Mouse (Mus musculus) thymus, adult 2 months (tissue): Measurements from ENCODE around the gene Atxn7. TPM values are rescaled to one million over a fixed set of nuclear protein-coding genes. Genes with fewer than 3 reads are reported as not detected.

Experiments
- DNase-seq: peaks from one replicate; pipeline ENCODE4 v3.0.0; 2021
- H3K27ac ChIP-seq: fragments of 200-500 bp; 2 replicates; pipeline ENCODE4 v1.5.1; 2012; ENCODE audit warnings: low read length, control low read depth; ENCODE audit not compliant: control insufficient read depth, insufficient read depth
- H3K27me3 ChIP-seq: fragments of 200-500 bp; 2 replicates; pipeline ENCODE4 v1.6.1; 2012; ENCODE audit warnings: mild to moderate bottlenecking, low read length, moderate library complexity, mixed read lengths; ENCODE audit not compliant: control insufficient read depth, insufficient read depth
- H3K36me3 ChIP-seq: fragments of 200-500 bp; 2 replicates; pipeline ENCODE4 v1.6.1; 2012; ENCODE audit warnings: mild to moderate bottlenecking, low read length, moderate library complexity; ENCODE audit not compliant: control insufficient read depth, insufficient read depth
- H3K4me1 ChIP-seq: fragments of 200-500 bp; replicated peaks from 2 replicates; pipeline ENCODE4 v1.6.1; 2012; ENCODE audit warnings: low read length; ENCODE audit not compliant: control insufficient read depth, insufficient read depth
- H3K4me3 ChIP-seq: fragments of 200-500 bp; 2 replicates; pipeline ENCODE4 v1.5.1; 2012; ENCODE audit warnings: mild to moderate bottlenecking, low read length, control low read depth, moderate library complexity; ENCODE audit not compliant: control insufficient read depth, insufficient read depth
- CTCF ChIP-seq: fragments of 200-500 bp; IDR thresholded peaks from 2 replicates; pipeline ENCODE4 v1.5.1; 2012; ENCODE audit warnings: mild to moderate bottlenecking, control low read depth, low read length, moderate library complexity, borderline replicate concordance; ENCODE audit not compliant: control insufficient read depth, poor library complexity, insufficient read depth; ENCODE audit errors: extremely low read depth
- POLR2A ChIP-seq: fragments of 200-500 bp; IDR thresholded peaks from 2 replicates; pipeline ENCODE4 v1.6.1; 2012; ENCODE audit warnings: mild to moderate bottlenecking, low read length, control low read depth, moderate library complexity; ENCODE audit not compliant: control insufficient read depth, poor library complexity, insufficient read depth; ENCODE audit errors: extremely low read depth
- WGBS: fragments of 180-500 bp; shearing (Covaris S2); methylation state at CpG from one replicate; pipeline ENCODE4 v1.1.7; 2018; 5-methylcytosine and 5-hydroxymethylcytosine counted together
- polyA plus RNA-seq: library from polyadenylated mRNA; depleted of rRNA; stranded (reverse); fragments of >200 nt; gene quantifications from 2 replicates; pipeline ENCODE4 v1.2.3, GENCODE M21; 2012

Gene Atxn7
- polyA plus RNA-seq, 1 experiment: 55.1 TPM

GRCm38 (mm10) chr14:13981286-13981685 lies 20.0 kb downstream of the Atxn7 start:
- no peak overlapping the region for H3K4me3 ChIP-seq
- H3K27ac ChIP-seq: peak overlapping the region; percentile 22; the same call in 1 of the 2 replicates
- no peak for DNase-seq

GRCm38 (mm10) chr14:13982174-13982573 lies 20.9 kb downstream of the Atxn7 start:
- Histone ChIP-seq H3K27ac (no peak overlapping the region), H3K4me1 (peaks cover 3% of the 10 kb centered on the region; the same call in 1 of the 2 replicates), H3K27me3 (no peaks in the 10 kb centered on the region), H3K4me3 (no peak overlapping the region), H3K36me3 (no peaks in the 10 kb centered on the region)
- TF ChIP-seq POLR2A: no peak
- no peak for TF ChIP-seq CTCF
- WGBS: 83% methylated on average over 2 of the region's 2 CpGs
- no peak for DNase-seq

More at GRCm38 (mm10) chr14:13981286-13981685, 20.0 kb downstream of the Atxn7 start:
- Histone ChIP-seq H3K36me3 (no peaks in the 10 kb centered on the region), H3K27me3 (no peaks in the 10 kb centered on the region), H3K4me1 (peaks cover 3% of the 10 kb centered on the region; the same call in 1 of the 2 replicates)
- 7% methylated on average over 2 of the region's 2 CpGs for WGBS
- no peak for TF ChIP-seq CTCF

GRCm38 (mm10) chr14:13988397-13988796 lies 27.2 kb downstream of the Atxn7 start:
- Histone ChIP-seq H3K4me1 (no peaks in the 10 kb centered on the region), H3K27me3 (no peaks in the 10 kb centered on the region), H3K4me3 (no peak overlapping the region), H3K27ac (no peak overlapping the region), H3K36me3 (no peaks in the 10 kb centered on the region)
- WGBS: 47% methylated on average over 2 of the region's 2 CpGs
- DNase-seq: no peak
- TF ChIP-seq POLR2A (no peak), CTCF (no peak)

DNA sequence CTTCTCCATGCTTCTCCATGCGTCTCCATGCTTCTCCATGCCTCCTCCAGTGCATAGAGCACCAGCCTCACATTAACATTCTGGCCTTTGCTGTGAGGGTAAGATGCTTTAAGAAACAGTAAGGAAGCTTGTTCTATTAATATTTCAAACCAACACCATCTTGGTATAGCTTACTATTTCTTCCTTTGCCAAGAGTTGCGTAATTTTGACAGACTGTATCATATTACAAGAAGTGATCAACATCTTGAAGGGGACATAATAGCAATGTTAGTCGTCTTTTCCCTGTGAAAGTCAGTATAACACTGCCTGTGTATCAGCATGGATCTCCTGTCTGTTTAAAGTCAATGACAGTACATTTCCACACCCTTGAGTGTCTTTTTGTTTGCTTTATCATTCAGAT lies 29.5 kb downstream of the Atxn7 start:
- no peak for TF ChIP-seq CTCF
- TF ChIP-seq POLR2A: no peak
- DNase-seq: no peak
- H3K4me3 ChIP-seq: no peak overlapping the region
- H3K36me3 ChIP-seq: no peaks in the 10 kb centered on the region
- H3K27ac ChIP-seq: no peak overlapping the region
- no peaks in the 10 kb centered on the region for H3K4me1 ChIP-seq
- H3K27me3 ChIP-seq: no peaks in the 10 kb centered on the region
- 95% methylated on average over 3 of the region's 3 CpGs for WGBS

DNA sequence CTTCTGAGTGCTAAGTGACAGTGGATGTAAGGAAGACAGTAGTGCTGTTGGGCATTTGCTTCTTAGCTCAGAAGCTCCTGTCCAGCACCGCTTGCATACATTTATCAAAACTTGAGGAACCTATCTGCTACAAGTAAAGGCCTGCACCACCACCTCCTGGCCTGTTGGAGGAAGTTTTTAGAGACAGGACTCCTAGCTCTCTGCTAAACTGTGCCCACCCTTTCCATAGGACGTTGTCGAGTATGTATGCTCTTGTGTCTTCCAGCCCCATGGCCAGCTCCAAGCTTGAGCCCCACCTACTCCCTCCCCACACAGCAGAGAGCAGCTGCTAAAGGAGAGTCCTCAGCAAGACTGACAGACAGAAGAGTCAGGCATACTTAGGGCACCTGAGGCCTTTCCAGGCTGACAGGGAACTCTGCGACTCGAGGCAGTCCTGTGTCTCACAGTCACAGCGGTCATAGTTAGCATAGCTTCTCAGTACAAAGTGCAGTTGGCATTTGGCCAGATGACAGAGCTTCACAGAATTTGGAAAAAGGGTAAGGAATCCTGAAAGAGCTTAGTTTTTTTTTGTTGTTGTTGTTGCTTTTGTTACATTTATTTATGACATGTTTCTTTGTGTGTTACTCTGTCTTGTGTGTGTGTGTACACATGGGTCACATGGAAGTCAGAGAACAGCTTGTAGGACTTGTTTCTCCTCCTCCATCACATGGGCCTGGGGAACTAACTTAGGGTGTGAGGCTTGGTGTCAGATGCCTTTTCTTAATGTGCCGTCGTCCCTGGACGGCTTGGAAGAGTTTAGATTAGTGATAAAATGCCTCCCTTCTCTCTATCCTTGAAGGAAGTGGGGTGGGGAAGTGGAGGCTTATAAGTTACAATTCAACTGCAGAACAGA lies 34.2 kb downstream of the Atxn7 start:
- Histone ChIP-seq H3K4me1 (no peaks in the 10 kb centered on the region), H3K4me3 (no peak overlapping the region), H3K27ac (no peak overlapping the region), H3K27me3 (no peaks in the 10 kb centered on the region), H3K36me3 (no peaks in the 10 kb centered on the region)
- no peak for DNase-seq
- WGBS: 92% methylated on average over 9 of the region's 9 CpGs
- no peak for TF ChIP-seq CTCF
- TF ChIP-seq POLR2A: no peak

DNA sequence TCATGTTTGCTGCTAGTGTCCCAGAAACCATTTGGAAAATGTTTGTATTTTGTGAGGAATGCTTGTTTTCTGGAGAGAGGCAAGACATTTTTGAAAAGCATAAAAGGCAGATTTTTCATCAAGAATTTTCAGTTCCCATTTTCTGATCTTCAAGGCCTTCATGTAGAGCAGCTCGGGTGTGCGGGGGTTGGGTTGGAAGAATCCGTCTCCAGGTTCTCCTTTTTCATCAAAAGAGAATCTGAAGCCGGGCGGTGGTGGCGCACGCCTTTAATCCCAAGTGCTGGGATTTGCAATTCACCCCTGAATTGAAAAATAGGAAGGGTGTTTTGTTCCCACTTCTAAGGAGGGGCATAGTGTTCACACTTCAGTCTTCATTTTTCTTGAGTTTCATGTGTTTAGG lies 41.5 kb downstream of the Atxn7 start:
- 89% methylated on average over 7 of the region's 7 CpGs for WGBS
- no peaks in the 10 kb centered on the region for H3K36me3 ChIP-seq
- H3K27ac ChIP-seq: no peak overlapping the region
- no peak overlapping the region for H3K4me3 ChIP-seq
- TF ChIP-seq POLR2A (no peak), CTCF (no peak)
- H3K4me1 ChIP-seq: no peaks in the 10 kb centered on the region
- DNase-seq: no peak
- H3K27me3 ChIP-seq: no peaks in the 10 kb centered on the region
